Mouse (Mus musculus) CH12.LX (cell line): ENCODE measurements around the gene Dzip1l.

Source experiments
- CHD2 ChIP-seq: IDR thresholded peaks from 2 replicates; pipeline ENCODE4 v1.6.1; 2011; ENCODE audit warnings: low read length, improper control_type of control experiment
- CTCF ChIP-seq, 2 experiments: IDR thresholded peaks in 1 of 2; conservative IDR thresholded peaks in 1 of 2; 2 replicates each; pipeline ENCODE4 v1.5.1; 2011 to 2012; ENCODE audit warnings: low read depth in 2 of 2, low read length in 2 of 2, improper control_type of control experiment in 1 of 2, inconsistent platforms in 1 of 2, mild to moderate bottlenecking in 1 of 2, moderate library complexity in 1 of 2
- HCFC1 ChIP-seq: IDR thresholded peaks from 2 replicates; pipeline ENCODE4 v1.6.1; 2012; ENCODE audit warnings: low read depth, mild to moderate bottlenecking, inconsistent platforms, low read length, improper control_type of control experiment
- MAZ ChIP-seq: IDR thresholded peaks from 2 replicates; pipeline ENCODE4 v1.6.1; 2012; ENCODE audit warnings: low read depth, mild to moderate bottlenecking, inconsistent platforms, low read length, improper control_type of control experiment, moderate library complexity
- POLR2A ChIP-seq: IDR thresholded peaks from 2 replicates; pipeline ENCODE4 v1.6.1; 2011; ENCODE audit warnings: low read depth, mild to moderate bottlenecking, improper control_type of control experiment, low read length
- SIN3A ChIP-seq: IDR thresholded peaks from 2 replicates; pipeline ENCODE4 v1.6.1; 2012; ENCODE audit warnings: low read length, improper control_type of control experiment, inconsistent platforms
- SMC3 ChIP-seq: IDR thresholded peaks from 2 replicates; pipeline ENCODE4 v1.6.1; 2011; ENCODE audit warnings: low read depth, low read length, improper control_type of control experiment
- TBP ChIP-seq: conservative IDR thresholded peaks from 2 replicates; pipeline ENCODE4 v1.6.1; 2011; ENCODE audit warnings: low read depth, low read length, improper control_type of control experiment
- UBTF ChIP-seq: IDR thresholded peaks from 2 replicates; pipeline ENCODE4 v1.6.1; 2012; ENCODE audit warnings: low read depth, mild to moderate bottlenecking, inconsistent platforms, low read length, improper control_type of control experiment, moderate library complexity

DNA sequence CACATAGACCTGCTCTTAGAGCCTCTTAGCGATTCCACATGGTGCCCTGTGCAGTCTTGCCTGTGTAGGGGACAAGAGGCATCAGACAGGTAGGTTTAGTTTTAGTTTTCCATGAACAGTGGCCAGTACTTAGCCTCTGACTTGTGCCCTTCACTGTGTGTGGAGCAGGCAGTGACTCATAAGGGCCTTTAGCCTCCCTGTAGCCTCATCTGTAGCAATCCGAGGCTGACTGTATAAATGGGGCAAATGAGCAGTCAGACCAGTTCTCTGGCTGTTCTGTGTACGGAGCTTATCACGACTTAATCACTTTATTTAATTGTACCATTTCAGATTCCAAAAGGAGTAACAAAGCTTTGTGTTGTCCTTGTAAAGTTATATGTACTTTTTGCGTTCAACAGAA is 10.7 kb downstream of the Dzip1l start:
- TF ChIP-seq CTCF (conservative IDR thresholded peaks at IDR 0.05 in 1 of 2, IDR thresholded peaks at IDR 0.05 in 1 of 2; ENCODE audit: low read depth in 2 of 2, low read length in 2 of 2) (no peak), UBTF (no peak), CHD2 (no peak), SIN3A (no peak), MAZ (no peak), HCFC1 (no peak), TBP (no peak), POLR2A (no peak), SMC3 (no peak)
